Mouse (Mus musculus): Measurements from ENCODE around the gene Stmn3. TPM values are rescaled to one million over a fixed set of nuclear protein-coding genes. Genes with fewer than 3 reads are reported as not detected.

Gene Stmn3
- total and polyA plus RNA-seq, 3 experiments, result not detected

DNA sequence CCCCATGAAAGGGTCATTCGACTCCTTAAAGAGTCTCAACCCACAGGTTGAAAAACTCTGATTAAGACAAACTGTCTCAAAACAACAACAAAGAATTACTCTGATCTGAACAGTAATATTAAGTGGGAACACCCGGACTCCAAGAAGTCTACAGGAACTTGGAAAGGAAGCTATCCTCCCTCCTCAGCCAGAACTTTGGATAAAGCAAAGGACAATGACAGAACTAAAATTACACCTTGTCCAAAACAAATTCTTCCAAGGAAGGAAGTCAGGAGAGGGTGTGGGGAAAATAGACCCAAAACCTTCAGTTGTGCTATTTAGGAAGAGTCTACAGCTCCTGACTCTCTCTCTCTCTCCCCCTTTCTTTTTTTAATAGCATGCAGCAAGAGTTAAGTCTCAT is 42.2 kb downstream of the Stmn3 start:
- no peak for DNase-seq (ENCODE audit: extremely low read depth)
- Histone ChIP-seq H3K9me3 (replicated peaks; ENCODE audit: low read length) (no peaks in the 10 kb centered on the region), H3K79me2 (replicated peaks; ENCODE audit: control insufficient read depth, extremely low read depth, insufficient read depth, poor library complexity, severe bottlenecking) (peaks cover 2% of the 10 kb centered on the region; the same call in 1 of the 2 replicates), H3K4me1 (ENCODE audit: control insufficient read depth in 1 of 2, insufficient read depth in 2 of 2) (no peaks in the 10 kb centered on the region), H3K4me2 (ENCODE audit: insufficient read depth, low read depth, poor library complexity, severe bottlenecking) (no peak overlapping the region), H3K27me3 (replicated peaks) (no peaks in the 10 kb centered on the region), H3K4me3 (replicated peaks in 1 of 3; ENCODE audit: low read depth in 2 of 3, low read length in 2 of 3, poor library complexity in 1 of 3) (no peak overlapping the region), H3K27ac (ENCODE audit: insufficient read depth, low read depth) (no peak overlapping the region), H3K9ac (ENCODE audit: insufficient read depth, low read depth) (no peak overlapping the region), H3K36me3 (replicated peaks in 1 of 2; ENCODE audit: control insufficient read depth in 1 of 2, insufficient read depth in 1 of 2, low read length in 1 of 2) (peaks cover 34 to 88% of the 10 kb centered on the region in 2 experiments)
- in situ Hi-C loops (cut with MboI; ENCODE audit: low pct_ligation_motif_present, low pct_unique_long_range_greater_than_20kb, low sequenced_read_pairs), result no loop called here
- no peak for TF ChIP-seq CHD1 (IDR thresholded peaks at IDR 0.05; ENCODE audit: low read depth, low read length)
- TF ChIP-seq MAFK (IDR thresholded peaks at IDR 0.05; ENCODE audit: insufficient replicate concordance, low read length), result no peak
- no peak for TF ChIP-seq ZC3H11A (IDR thresholded peaks at IDR 0.05; ENCODE audit: low read depth, low read length)
- TF ChIP-seq PAX5 (IDR thresholded peaks at IDR 0.05; ENCODE audit: low read length), result no peak
- TF ChIP-seq POLR2A (IDR thresholded peaks at IDR 0.05; ENCODE audit: low read depth, low read length), result no peak
- no peak for TF ChIP-seq USF2 (conservative IDR thresholded peaks at IDR 0.05; ENCODE audit: low read depth, low read length)
- TF ChIP-seq JUN (IDR thresholded peaks at IDR 0.05; ENCODE audit: insufficient read depth, low read depth, low read length), result no peak
- no peak for TF ChIP-seq MYC (IDR thresholded peaks at IDR 0.05; ENCODE audit: low read depth, low read length)
- TF ChIP-seq TCF12 (IDR thresholded peaks at IDR 0.05; ENCODE audit: low read depth, low read length), result no peak
- no peak for TF ChIP-seq ZNF384 (IDR thresholded peaks at IDR 0.05; ENCODE audit: low read depth, low read length)
- no peak for TF ChIP-seq MAX (IDR thresholded peaks at IDR 0.05; ENCODE audit: low read length)
- no peak for TF ChIP-seq CHD2 (IDR thresholded peaks at IDR 0.05; ENCODE audit: low read length)
- dilution Hi-C loops (cut with MboI; ENCODE audit: extremely low pct_ligation_motif_present, extremely low pct_unique_long_range_greater_than_20kb, low sequenced_read_pairs), result no loop called here

DNA sequence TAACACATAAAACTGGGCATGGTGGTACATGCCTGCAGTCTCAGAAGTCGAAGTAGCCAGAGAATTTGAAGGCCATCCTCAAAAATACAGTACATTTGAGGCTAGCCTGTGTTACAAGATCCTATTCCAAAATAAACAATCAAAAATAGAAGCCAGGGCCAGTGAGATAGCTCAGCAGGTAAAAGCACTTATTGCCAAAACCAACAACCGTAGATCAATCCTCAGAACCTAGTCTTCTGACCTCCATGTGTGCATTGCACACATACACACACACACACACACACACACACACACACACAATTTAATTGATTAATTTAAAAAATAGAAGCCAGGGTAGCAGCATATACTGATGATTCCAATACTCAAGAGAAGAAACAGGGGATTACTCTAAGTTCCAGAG is 47.5 kb downstream of the Stmn3 start:
- dilution Hi-C loops (cut with MboI; ENCODE audit: extremely low pct_ligation_motif_present, extremely low pct_unique_long_range_greater_than_20kb, low sequenced_read_pairs) (no loop called here), in situ Hi-C loops (cut with MboI; ENCODE audit: low pct_ligation_motif_present, low pct_unique_long_range_greater_than_20kb, low sequenced_read_pairs) (no loop called here)
- H3K4me2 ChIP-seq (ENCODE audit: insufficient read depth, low read depth, poor library complexity, severe bottlenecking), result no peak overlapping the region
- H3K36me3 ChIP-seq (replicated peaks in 1 of 2; ENCODE audit: control insufficient read depth in 1 of 2, insufficient read depth in 1 of 2, low read length in 1 of 2), result peaks cover 31 to 89% of the 10 kb centered on the region in 2 experiments
- no peak overlapping the region for H3K9ac ChIP-seq (ENCODE audit: insufficient read depth, low read depth)
- no peaks in the 10 kb centered on the region; the same call in none of the 2 replicates for H3K79me2 ChIP-seq (replicated peaks; ENCODE audit: control insufficient read depth, extremely low read depth, insufficient read depth, poor library complexity, severe bottlenecking)
- TF ChIP-seq MEF2A (IDR thresholded peaks at IDR 0.05; ENCODE audit: borderline replicate concordance, low read depth, low read length) (no peak), RCOR1 (conservative IDR thresholded peaks at IDR 0.05; ENCODE audit: low read depth, low read length) (no peak), CHD2 (IDR thresholded peaks at IDR 0.05; ENCODE audit: low read length) (no peak), PAX5 (IDR thresholded peaks at IDR 0.05; ENCODE audit: low read length) (no peak), KAT2A (IDR thresholded peaks at IDR 0.05; ENCODE audit: insufficient replicate concordance, low read length) (no peak), POLR2AphosphoS2 (IDR thresholded peaks at IDR 0.05; ENCODE audit: low read depth, low read length) (no peak), GABPA (IDR thresholded peaks at IDR 0.05; ENCODE audit: insufficient replicate concordance, low read depth, low read length) (no peak), SMC3 (IDR thresholded peaks at IDR 0.05; ENCODE audit: low read depth, low read length) (no peak)
- H3K9me3 ChIP-seq (replicated peaks; ENCODE audit: low read length), result no peaks in the 10 kb centered on the region
- no peak for DNase-seq (ENCODE audit: extremely low read depth)
- no peak overlapping the region for H3K4me3 ChIP-seq (replicated peaks in 1 of 3; ENCODE audit: low read depth in 2 of 3, low read length in 2 of 3, poor library complexity in 1 of 3)
- no peaks in the 10 kb centered on the region for H3K4me1 ChIP-seq (ENCODE audit: control insufficient read depth in 1 of 2, insufficient read depth in 2 of 2)
- H3K27ac ChIP-seq (ENCODE audit: insufficient read depth, low read depth), result no peak overlapping the region
- H3K27me3 ChIP-seq (replicated peaks), result no peaks in the 10 kb centered on the region

Other genes with a start within 250 kb of the Stmn3 start
- 0.04 TPM in 2 replicates for gene Kcnq2, start 179.2 kb downstream of the Stmn3 start, total RNA-seq (2012; rRNA removed)
- not detected in 2 replicates for gene Kcnq2, start 179.2 kb downstream of the Stmn3 start, total RNA-seq (2014; rRNA removed)
- gene Kcnq2, start 179.2 kb downstream of the Stmn3 start, polyA plus RNA-seq (2012; ENCODE audit: insufficient read length, low read depth), result not detected in 2 replicates
- not detected in 2 replicates for gene Eef1a2, start 157.5 kb downstream of the Stmn3 start, total RNA-seq (2012; rRNA removed)
- gene Eef1a2, start 157.5 kb downstream of the Stmn3 start, total RNA-seq (2014; rRNA removed), result not detected in 2 replicates
- gene Eef1a2, start 157.5 kb downstream of the Stmn3 start, polyA plus RNA-seq (2012; ENCODE audit: insufficient read length, low read depth), result not detected in 2 replicates
- gene Ppdpf, start 127.3 kb downstream of the Stmn3 start, total RNA-seq (2012; rRNA removed), result 60.0 and 68.9 TPM in 2 replicates
- 57.6 and 71.2 TPM in 2 replicates for gene Ppdpf, start 127.3 kb downstream of the Stmn3 start, total RNA-seq (2014; rRNA removed)
- 75.5 and 113 TPM in 2 replicates for gene Ppdpf, start 127.3 kb downstream of the Stmn3 start, polyA plus RNA-seq (2012; ENCODE audit: insufficient read length, low read depth)
- gene Ptk6, start 111.7 kb downstream of the Stmn3 start, total RNA-seq (2012; rRNA removed), result 0.04 and 0.17 TPM in 2 replicates
- 0.05 TPM in 1 of 2 replicates, not detected in the other for gene Ptk6, start 111.7 kb downstream of the Stmn3 start, total RNA-seq (2014; rRNA removed)
- 0.07 and 0.09 TPM in 2 replicates for gene Ptk6, start 111.7 kb downstream of the Stmn3 start, polyA plus RNA-seq (2012; ENCODE audit: insufficient read length, low read depth)
- 0.08 and 0.17 TPM in 2 replicates for gene Srms, start 101.3 kb downstream of the Stmn3 start, total RNA-seq (2012; rRNA removed)
- 0.13 and 0.14 TPM in 2 replicates for gene Srms, start 101.3 kb downstream of the Stmn3 start, total RNA-seq (2014; rRNA removed)
- 0.41 TPM in 1 of 2 replicates, not detected in the other for gene Srms, start 101.3 kb downstream of the Stmn3 start, polyA plus RNA-seq (2012; ENCODE audit: insufficient read length, low read depth)
- 0.25 and 0.59 TPM in 2 replicates for gene Fndc11, start 94.5 kb downstream of the Stmn3 start, total RNA-seq (2012; rRNA removed)
- not detected in 2 replicates for gene Fndc11, start 94.5 kb downstream of the Stmn3 start, total RNA-seq (2014; rRNA removed)
- not detected in 2 replicates for gene Fndc11, start 94.5 kb downstream of the Stmn3 start, polyA plus RNA-seq (2012; ENCODE audit: insufficient read length, low read depth)
- gene Helz2, start 72.5 kb downstream of the Stmn3 start, total RNA-seq (2012; rRNA removed), result 14.8 and 18.3 TPM in 2 replicates
- 4.8 and 5.6 TPM in 2 replicates for gene Helz2, start 72.5 kb downstream of the Stmn3 start, total RNA-seq (2014; rRNA removed)
- gene Helz2, start 72.5 kb downstream of the Stmn3 start, polyA plus RNA-seq (2012; ENCODE audit: insufficient read length, low read depth), result 16.0 and 18.0 TPM in 2 replicates
- 14.2 and 17.3 TPM in 2 replicates for gene Gmeb2, start 26.5 kb downstream of the Stmn3 start, total RNA-seq (2012; rRNA removed)
- 11.1 and 11.6 TPM in 2 replicates for gene Gmeb2, start 26.5 kb downstream of the Stmn3 start, total RNA-seq (2014; rRNA removed)
- gene Gmeb2, start 26.5 kb downstream of the Stmn3 start, polyA plus RNA-seq (2012; ENCODE audit: insufficient read length, low read depth), result 20.4 and 20.7 TPM in 2 replicates
- 65.4 and 83.8 TPM in 2 replicates for gene Rtel1, start 5.2 kb upstream of the Stmn3 start, total RNA-seq (2012; rRNA removed)
- 67.6 and 74.9 TPM in 2 replicates for gene Rtel1, start 5.2 kb upstream of the Stmn3 start, total RNA-seq (2014; rRNA removed)
- 70.7 and 89.2 TPM in 2 replicates for gene Rtel1, start 5.2 kb upstream of the Stmn3 start, polyA plus RNA-seq (2012; ENCODE audit: insufficient read length, low read depth)
- 23.9 and 29.8 TPM in 2 replicates for gene Zgpat, start 50.4 kb upstream of the Stmn3 start, total RNA-seq (2012; rRNA removed)
- 18.4 and 19.3 TPM in 2 replicates for gene Zgpat, start 50.4 kb upstream of the Stmn3 start, total RNA-seq (2014; rRNA removed)
- gene Zgpat, start 50.4 kb upstream of the Stmn3 start, polyA plus RNA-seq (2012; ENCODE audit: insufficient read length, low read depth), result 20.9 and 21.1 TPM in 2 replicates
- gene Arfrp1, start 50.9 kb upstream of the Stmn3 start, total RNA-seq (2012; rRNA removed), result 29.2 and 35.5 TPM in 2 replicates
- 45.3 and 46.0 TPM in 2 replicates for gene Arfrp1, start 50.9 kb upstream of the Stmn3 start, total RNA-seq (2014; rRNA removed)
- gene Arfrp1, start 50.9 kb upstream of the Stmn3 start, polyA plus RNA-seq (2012; ENCODE audit: insufficient read length, low read depth), result 55.6 and 72.7 TPM in 2 replicates
- gene Lime1, start 65.6 kb upstream of the Stmn3 start, total RNA-seq (2012; rRNA removed), result 59.7 and 61.8 TPM in 2 replicates
- 61.5 and 67.0 TPM in 2 replicates for gene Lime1, start 65.6 kb upstream of the Stmn3 start, total RNA-seq (2014; rRNA removed)
- gene Lime1, start 65.6 kb upstream of the Stmn3 start, polyA plus RNA-seq (2012; ENCODE audit: insufficient read length, low read depth), result 70.7 and 73.9 TPM in 2 replicates
- gene Zbtb46, start 144.9 kb upstream of the Stmn3 start, total RNA-seq (2012; rRNA removed), result 4.1 and 9.3 TPM in 2 replicates
- gene Zbtb46, start 144.9 kb upstream of the Stmn3 start, total RNA-seq (2014; rRNA removed), result 6.2 and 6.7 TPM in 2 replicates
- 5.3 and 6.0 TPM in 2 replicates for gene Zbtb46, start 144.9 kb upstream of the Stmn3 start, polyA plus RNA-seq (2012; ENCODE audit: insufficient read length, low read depth)
- gene Abhd16b, start 178.7 kb upstream of the Stmn3 start, total RNA-seq (2012; rRNA removed), result 0.13 TPM in 1 of 2 replicates, not detected in the other
- not detected in 2 replicates for gene Abhd16b, start 178.7 kb upstream of the Stmn3 start, total RNA-seq (2014; rRNA removed)
- gene Abhd16b, start 178.7 kb upstream of the Stmn3 start, polyA plus RNA-seq (2012; ENCODE audit: insufficient read length, low read depth), result 0.45 TPM in 1 of 2 replicates, not detected in the other
- gene Tpd52l2, start 182.6 kb upstream of the Stmn3 start, total RNA-seq (2012; rRNA removed), result 80.7 and 90.4 TPM in 2 replicates
- 126 and 127 TPM in 2 replicates for gene Tpd52l2, start 182.6 kb upstream of the Stmn3 start, total RNA-seq (2014; rRNA removed)
- gene Tpd52l2, start 182.6 kb upstream of the Stmn3 start, polyA plus RNA-seq (2012; ENCODE audit: insufficient read length, low read depth), result 92.0 and 92.1 TPM in 2 replicates
- 54.5 and 57.6 TPM in 2 replicates for gene Dnajc5, start 206.0 kb upstream of the Stmn3 start, total RNA-seq (2012; rRNA removed)
- gene Dnajc5, start 206.0 kb upstream of the Stmn3 start, total RNA-seq (2014; rRNA removed), result 45.5 and 51.1 TPM in 2 replicates
- 54.6 and 62.7 TPM in 2 replicates for gene Dnajc5, start 206.0 kb upstream of the Stmn3 start, polyA plus RNA-seq (2012; ENCODE audit: insufficient read length, low read depth)

Measured in CH12.LX (cell line).